Mouse (Mus musculus) urinary bladder, postnatal 36 days (tissue): ENCODE data around the gene Sh3tc1.

Source experiments
- DNase-seq, 2 experiments: peaks; one replicate each; pipeline ENCODE4 v3.0.0; 2022; ENCODE audit warnings: low spot score in 2 of 2, mixed read lengths in 1 of 2

Gene Sh3tc1

DNA sequence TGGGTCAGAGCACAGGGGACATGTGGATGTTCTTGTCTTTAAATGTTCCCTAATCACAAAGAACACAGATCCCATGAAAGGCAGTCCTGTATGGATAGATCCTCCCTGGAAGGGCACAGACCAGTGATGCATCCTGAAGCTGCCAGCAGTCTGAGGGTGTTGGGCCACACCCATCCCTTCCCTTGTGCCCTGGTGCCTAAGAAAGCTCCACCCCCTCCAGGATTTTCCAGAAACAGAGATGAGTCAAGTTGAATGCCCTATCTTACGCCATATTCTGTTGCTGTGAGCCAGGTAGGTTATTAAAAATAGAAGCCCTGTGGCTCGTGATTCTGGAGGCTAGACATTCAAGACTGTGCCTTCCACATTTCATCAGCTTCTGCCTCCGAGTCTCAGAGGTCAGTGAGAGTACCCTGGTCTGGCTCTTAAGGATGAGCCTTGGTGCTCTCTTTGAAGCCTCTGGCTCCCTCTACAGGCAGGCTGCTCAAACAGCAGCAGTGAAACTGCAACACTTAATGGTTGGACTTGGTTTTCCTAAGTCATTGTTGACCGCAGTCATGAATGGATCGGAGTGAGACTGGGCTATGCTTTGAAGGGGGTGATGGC, 15.4 kb upstream of the Sh3tc1 start:
- DNase-seq = peak; percentile 36 to 55

DNA sequence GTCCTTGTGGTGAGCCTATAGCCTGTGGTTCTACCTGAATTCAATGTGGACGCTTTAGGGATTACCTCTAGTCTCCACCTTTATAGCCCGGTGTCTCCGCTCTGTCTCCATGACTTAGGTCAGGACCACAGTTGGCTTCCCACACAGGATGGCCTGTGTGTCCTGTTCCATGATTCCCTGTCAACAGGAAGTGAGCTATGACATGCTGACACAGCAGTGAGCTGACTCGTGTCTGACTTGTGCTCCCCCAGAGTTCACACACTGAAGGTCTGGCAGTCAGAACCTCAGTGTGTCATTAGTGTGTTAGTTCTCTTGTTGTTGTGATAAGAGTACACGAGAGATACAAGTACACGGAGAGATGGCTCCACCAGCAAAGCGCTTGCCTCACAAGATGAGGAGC, 11.2 kb upstream of the Sh3tc1 start:
- DNase-seq = no peak

- no peak for DNase-seq
Observed at GRCm38 (mm10) chr5:35750026-35750425, 10.2 kb upstream of the Sh3tc1 start.

GRCm38 (mm10) chr5:35749416-35749815, 9.6 kb upstream of the Sh3tc1 start:
- DNase-seq = no peak

- peak; percentile 64 to 67 for DNase-seq
Observed at GRCm38 (mm10) chr5:35746910-35747309, 7.1 kb upstream of the Sh3tc1 start.

DNA sequence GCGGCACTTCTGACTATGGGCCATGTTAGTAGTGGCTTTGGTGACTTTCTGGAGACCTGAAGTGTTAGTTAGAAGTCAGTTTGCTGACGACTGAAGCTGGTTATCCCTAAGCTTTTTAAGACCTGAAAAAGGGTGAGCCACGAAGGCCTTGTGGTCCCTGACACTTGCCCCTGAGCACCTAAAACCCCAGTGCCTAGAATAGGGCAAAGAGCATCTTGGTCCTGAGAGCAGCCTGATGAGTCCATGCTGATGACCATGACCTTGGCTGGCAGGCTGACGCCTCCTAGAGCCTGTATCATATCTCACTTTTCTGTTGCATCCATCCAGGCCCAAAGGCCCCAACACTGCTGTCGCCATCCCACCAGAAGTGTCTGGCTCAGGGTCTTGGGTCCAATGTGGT, 5.6 kb upstream of the Sh3tc1 start:
- no peak for DNase-seq

- no peak for DNase-seq
Observed at GRCm38 (mm10) chr5:35743990-35744722, 4.4 kb upstream of the Sh3tc1 start.

DNA sequence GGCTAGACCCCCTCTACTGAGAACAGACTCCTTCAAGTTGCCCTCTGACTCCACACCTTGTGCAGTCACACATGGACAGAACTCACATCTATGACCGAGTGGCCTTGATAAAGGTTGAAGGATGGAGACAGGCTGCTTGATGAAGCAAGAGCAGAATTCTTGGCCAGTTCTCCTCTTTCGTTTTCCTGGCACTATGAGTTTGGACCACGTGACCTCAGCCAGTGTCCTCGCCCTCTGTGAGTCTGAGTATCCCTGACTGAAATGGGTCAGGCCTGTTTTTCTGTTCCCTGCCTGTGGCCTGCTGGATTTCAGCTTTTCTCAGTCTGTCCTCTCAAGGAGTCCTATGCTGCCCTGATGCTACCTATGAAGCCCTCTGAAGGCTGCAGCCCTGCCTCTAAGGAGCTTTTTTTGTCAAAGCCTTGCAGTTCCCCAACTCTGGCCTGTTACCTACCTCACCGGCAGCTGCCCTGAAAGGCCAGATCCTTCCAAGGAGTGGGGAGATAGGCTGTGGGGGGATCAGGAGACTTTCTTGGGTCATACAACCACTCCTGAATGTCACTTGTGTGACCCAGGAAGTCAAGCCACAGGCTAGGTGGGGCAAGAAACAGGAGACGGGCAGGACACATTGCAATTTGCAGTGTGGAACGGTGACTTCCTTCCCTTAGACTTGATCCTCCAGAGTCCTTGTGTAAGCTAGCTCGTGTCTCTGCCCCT, 3.6 kb upstream of the Sh3tc1 start:
- DNase-seq = peak; percentile 18 to 77

- no peak for DNase-seq
Observed at GRCm38 (mm10) chr5:35741225-35741820, 1.5 kb upstream of the Sh3tc1 start.

DNA sequence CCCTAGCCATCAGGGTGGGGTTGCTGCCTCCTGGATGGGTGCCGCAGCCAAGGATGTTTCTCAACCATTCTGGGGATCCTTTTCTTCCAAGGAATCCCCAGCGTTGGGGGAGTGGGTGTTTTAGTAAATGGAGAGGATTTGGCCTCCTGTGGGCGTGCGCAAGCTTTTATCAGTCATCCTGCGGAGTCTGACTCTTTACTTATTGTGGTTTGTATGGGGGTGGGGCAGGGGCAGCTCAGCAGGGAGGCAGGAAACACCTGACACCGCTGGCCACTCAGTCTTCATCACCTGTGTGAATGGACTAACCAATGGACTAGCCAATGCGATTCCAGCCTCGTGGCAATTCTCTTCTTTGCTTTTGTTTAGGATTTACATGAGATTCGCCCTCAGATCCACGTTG, 929 bp upstream of the Sh3tc1 start:
- DNase-seq = no peak

DNA sequence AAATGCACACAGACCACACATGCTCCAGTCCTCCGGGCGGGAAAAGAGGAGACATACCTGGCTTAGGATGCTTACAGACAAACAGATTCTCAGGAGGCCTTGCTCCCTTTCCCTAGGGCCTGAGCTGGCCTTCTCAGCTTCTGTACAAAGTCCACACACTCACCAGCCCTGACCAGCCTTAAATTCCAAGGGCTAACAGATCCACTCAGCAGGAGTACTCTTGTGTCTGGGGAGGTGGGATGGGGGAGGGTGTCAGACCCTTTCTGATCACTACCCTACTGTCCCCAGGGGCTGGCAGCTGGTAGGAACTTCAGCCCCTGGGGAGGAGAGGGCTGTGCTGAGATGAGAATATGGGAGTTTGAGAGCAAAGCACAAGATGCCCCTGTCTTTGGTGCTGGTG, 782 bp downstream of the Sh3tc1 start:
- no peak for DNase-seq

GRCm38 (mm10) chr5:35737231-35737901, 2.4 kb downstream of the Sh3tc1 start:
- no peak for DNase-seq

GRCm38 (mm10) chr5:35733523-35733922, 6.3 kb downstream of the Sh3tc1 start:
- no peak for DNase-seq

- DNase-seq = no peak
Observed at GRCm38 (mm10) chr5:35731006-35731405, 8.8 kb downstream of the Sh3tc1 start.

DNA sequence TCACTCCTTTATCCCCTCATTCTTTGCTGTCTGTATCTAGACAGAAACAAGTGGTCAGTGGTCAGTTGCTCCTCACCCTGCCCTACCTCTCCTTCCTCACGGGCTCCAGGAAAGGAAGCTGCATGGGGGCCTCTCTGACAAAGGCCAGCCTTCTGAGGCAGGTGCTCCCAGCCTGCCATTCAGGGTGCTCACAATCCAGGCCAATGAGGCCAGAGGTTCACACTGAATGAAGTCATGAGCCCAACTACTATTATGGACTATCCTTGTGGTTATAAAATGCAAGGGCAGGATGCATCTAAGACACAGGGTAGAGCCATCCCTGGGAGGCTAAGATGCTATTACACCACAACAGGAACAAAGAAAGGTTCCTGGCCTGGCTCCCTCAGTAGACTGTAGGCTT, 9.2 kb downstream of the Sh3tc1 start:
- no peak for DNase-seq

GRCm38 (mm10) chr5:35729844-35730243, 9.9 kb downstream of the Sh3tc1 start:
- DNase-seq = no peak

DNA sequence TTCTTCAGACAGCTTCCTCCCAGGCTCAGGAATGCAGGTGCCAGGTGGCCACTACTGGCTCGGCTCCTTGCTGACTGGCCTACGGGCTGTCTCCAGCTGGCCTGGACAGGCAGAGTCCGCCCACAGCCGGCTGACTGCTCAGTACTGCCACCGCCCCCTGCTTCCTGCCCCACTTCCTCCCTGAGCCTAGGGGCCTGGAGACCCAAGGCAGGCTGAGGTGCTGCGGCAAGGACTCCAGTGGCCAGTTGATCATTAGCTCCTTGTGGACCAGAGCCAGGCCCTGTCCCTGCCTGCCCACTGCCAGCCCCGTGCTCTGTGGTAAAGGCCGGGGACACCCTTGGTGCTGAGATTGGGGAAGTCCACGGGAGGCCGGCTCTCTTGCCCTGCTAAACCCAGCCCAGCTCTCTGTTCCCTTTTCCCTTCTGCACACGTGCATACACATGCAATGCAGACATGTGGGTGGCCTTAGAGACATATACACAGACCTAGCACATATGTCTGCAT, 10.8 kb downstream of the Sh3tc1 start:
- peak; percentile 42 to 68 for DNase-seq

GRCm38 (mm10) chr5:35728344-35728956, 11.3 kb downstream of the Sh3tc1 start:
- no peak for DNase-seq

DNA sequence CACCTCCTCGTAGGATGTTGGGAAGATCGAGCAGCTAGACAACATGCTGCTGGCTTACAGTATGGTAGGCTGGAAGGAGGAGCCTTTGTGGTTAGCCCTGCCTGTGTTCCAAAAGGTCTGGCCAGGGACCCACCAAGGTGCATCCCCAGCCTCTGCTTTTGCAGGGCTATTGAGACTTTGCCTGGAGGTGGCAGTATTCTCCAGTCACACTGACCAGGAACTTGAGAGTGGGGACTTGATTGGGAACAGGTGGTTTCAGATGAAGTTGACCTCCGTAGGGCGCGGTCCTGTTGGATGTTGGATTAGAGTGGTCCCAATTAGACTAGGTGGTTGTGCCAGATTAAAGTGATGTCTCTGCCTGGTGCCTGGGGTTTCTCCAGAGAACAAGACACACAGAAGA, 12.3 kb downstream of the Sh3tc1 start:
- DNase-seq = no peak

DNA sequence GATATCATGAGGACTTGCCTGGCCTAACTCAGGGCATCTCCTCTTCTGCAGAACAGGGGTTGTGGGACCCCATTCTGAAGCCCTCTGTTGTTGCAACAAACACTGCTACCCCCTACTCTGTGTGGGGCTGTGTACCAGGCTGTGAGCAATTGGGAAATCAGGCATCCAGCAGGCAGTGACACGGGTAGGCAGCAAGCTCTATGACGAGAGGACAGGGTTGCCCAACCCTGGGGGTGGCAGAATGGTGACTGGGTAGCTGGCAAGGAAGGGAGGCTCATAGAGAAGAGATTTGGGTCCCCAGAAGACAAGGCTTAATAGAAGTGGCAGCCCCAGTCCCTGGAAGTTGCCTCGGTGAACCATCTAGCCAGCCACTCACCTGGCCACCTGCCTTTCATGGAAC, 13.9 kb downstream of the Sh3tc1 start:
- DNase-seq = no peak

DNA sequence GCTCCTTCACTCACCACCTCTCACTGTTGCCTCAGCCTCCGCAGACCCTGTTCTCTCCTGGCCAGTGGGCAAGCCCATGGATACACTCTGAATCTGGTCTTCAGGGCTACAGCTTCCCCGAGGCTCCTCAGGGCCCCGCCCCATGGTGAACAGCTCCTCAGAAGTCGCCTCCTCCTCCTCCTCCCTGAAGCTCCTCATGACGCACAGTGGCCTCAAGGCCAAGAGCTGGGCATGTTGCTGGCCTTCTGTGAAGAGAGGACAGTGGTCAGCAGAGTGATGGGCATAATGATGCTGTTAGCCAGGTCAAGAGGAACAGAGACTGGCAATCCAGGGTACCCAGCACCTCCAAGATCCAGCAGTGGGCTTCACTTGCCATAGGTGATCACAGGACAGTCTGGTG, 15.9 kb downstream of the Sh3tc1 start:
- no peak for DNase-seq
